Comparison of ENCODE assay signal across 16 mouse cellular contexts in the genomic region with DNA sequence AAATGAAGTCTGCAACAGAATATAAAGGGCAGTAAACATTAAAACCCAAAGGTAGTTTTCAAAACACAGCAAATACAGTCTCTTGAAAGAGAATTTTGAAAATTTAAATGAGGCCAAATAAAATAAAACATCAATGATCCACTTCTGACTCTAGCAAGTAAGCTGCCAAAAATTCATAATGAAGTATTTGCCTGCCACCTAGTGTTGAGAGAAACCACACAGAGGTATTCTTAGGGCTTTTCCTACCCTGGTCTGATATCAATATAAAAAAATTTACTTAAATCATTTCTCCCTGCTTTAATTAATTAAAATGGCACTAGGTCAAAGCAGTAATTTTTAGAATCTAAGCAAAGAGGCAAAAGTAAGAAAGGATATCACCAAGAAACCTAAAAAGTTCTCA. TPM values are rescaled to one million over a fixed set of nuclear protein-coding genes. Genes with fewer than 3 reads are reported as not detected.
DNase-seq lines count a peak whose midpoint lies in the region; ATAC-seq and TF ChIP-seq lines count a peak whose summit lies in the region.
"Had no signal": no experiment of that assay in that cellular context is flagged by ENCODE, and none has a peak within 500 bp of the region (broad histone marks: within the 10 kb centered on the region; RNA-seq: fewer than 3 reads in every experiment).

No protein-coding gene starts in this region.

- H3K9me3 ChIP-seq in limb, embryonic 14.5 days (ENCODE audit: control insufficient read depth, low read length), result no peaks in the 10 kb centered on the region
- no peaks in the 10 kb centered on the region for H3K9me3 ChIP-seq in limb, embryonic 10.5 days (replicated peaks)
- H3K9me3 ChIP-seq in midbrain, embryonic 16.5 days (replicated peaks; ENCODE audit: control insufficient read depth, low read length, poor library complexity, severe bottlenecking), result no peaks in the 10 kb centered on the region
- H3K9me3 ChIP-seq: heart, embryonic 13.5 days; kidney, embryonic 15.5 days had no signal

- H3K36me3 ChIP-seq in limb, embryonic 14.5 days (ENCODE audit: control insufficient read depth, insufficient read depth, low read length), result peaks cover 73% of the 10 kb centered on the region
- peaks cover 90% of the 10 kb centered on the region for H3K36me3 ChIP-seq in limb, embryonic 10.5 days
- H3K36me3 ChIP-seq in midbrain, embryonic 16.5 days (ENCODE audit: control insufficient read depth, insufficient read depth, low read length), result peaks cover 30% of the 10 kb centered on the region

- intact Hi-C loops in gastrocnemius, adult 2 months (cut with DNase I), result loop anchor here (2.0 to 5.0 kb wide), 2 partner anchors 435 to 484 kb away; a partner anchor contains a TSS

- DNase-seq in gastrocnemius, adult 2 months, result no peak
- no peak for DNase-seq in gastrocnemius, adult 18-20 months (ENCODE audit: low spot score)
- peak; percentile 26 for DNase-seq in limb, embryonic 14.5 days (ENCODE audit: low spot score)
- no peak for DNase-seq in limb, embryonic 10.5 days (ENCODE audit: low spot score)
- peak; percentile 54 for DNase-seq in NIH3T3 (ENCODE audit: low read depth)
- DNase-seq in cerebellum, adult 18-20 months, result no peak
- no peak for DNase-seq in kidney, postnatal 10 days
- DNase-seq: adrenal gland, postnatal 14 days; spleen, adult 18-20 months; thymus, postnatal 25 days had no signal

- no peak overlapping the region for H3K4me2 ChIP-seq in limb, embryonic 14.5 days (replicated peaks; ENCODE audit: low read depth, low read length, severe bottlenecking)
- H3K4me2 ChIP-seq in midbrain, embryonic 16.5 days (ENCODE audit: low read length), result no peak overlapping the region
- H3K4me2 ChIP-seq: heart, embryonic 13.5 days; kidney, embryonic 15.5 days had no signal

- no peak overlapping the region for H3K4me3 ChIP-seq in gastrocnemius, adult 2 months
- H3K4me3 ChIP-seq in limb, embryonic 14.5 days (replicated peaks; ENCODE audit: low read length), result no peak overlapping the region
- H3K4me3 ChIP-seq in limb, embryonic 10.5 days, result no peak overlapping the region
- H3K4me3 ChIP-seq in midbrain, embryonic 16.5 days (ENCODE audit: low read depth, low read length), result no peak overlapping the region
- H3K4me3 ChIP-seq: heart, embryonic 13.5 days; kidney, embryonic 15.5 days had no signal

- no peak overlapping the region for H3K9ac ChIP-seq in limb, embryonic 14.5 days (ENCODE audit: low read depth, low read length, severe bottlenecking)
- H3K9ac ChIP-seq in midbrain, embryonic 16.5 days (ENCODE audit: low read depth, low read length), result no peak overlapping the region
- H3K9ac ChIP-seq: heart, embryonic 13.5 days; kidney, embryonic 15.5 days had no signal

- H3K27ac ChIP-seq in gastrocnemius, adult 2 months, result no peak overlapping the region
- no peak overlapping the region for H3K27ac ChIP-seq in limb, embryonic 14.5 days (replicated peaks; ENCODE audit: low read depth, low read length)
- no peak overlapping the region for H3K27ac ChIP-seq in limb, embryonic 10.5 days
- no peak overlapping the region for H3K27ac ChIP-seq in midbrain, embryonic 16.5 days (ENCODE audit: low read length)
- H3K27ac ChIP-seq: heart, embryonic 13.5 days; kidney, embryonic 15.5 days had no signal

- no peaks in the 10 kb centered on the region for H3K27me3 ChIP-seq in limb, embryonic 14.5 days (ENCODE audit: control insufficient read depth, insufficient read depth, low read length)
- no peaks in the 10 kb centered on the region for H3K27me3 ChIP-seq in limb, embryonic 10.5 days (ENCODE audit: low read depth, poor library complexity, severe bottlenecking)
- no peaks in the 10 kb centered on the region for H3K27me3 ChIP-seq in midbrain, embryonic 16.5 days (ENCODE audit: control insufficient read depth, insufficient read depth, low read depth, low read length)
- H3K27me3 ChIP-seq: heart, embryonic 13.5 days; kidney, embryonic 15.5 days had no signal

- TF ChIP-seq CTCF in gastrocnemius, adult 2 months (IDR thresholded peaks at IDR 0.05), result peak; percentile 65

- no peak for TF ChIP-seq POLR2A in limb, embryonic 14.5 days (IDR thresholded peaks at IDR 0.05; ENCODE audit: borderline replicate concordance, extremely low read depth, insufficient read depth, insufficient read length)

- H3K4me1 ChIP-seq in limb, embryonic 14.5 days (ENCODE audit: control insufficient read depth, insufficient read depth, low read length), result no peaks in the 10 kb centered on the region
- no peaks in the 10 kb centered on the region for H3K4me1 ChIP-seq in limb, embryonic 10.5 days
- H3K4me1 ChIP-seq in midbrain, embryonic 16.5 days (ENCODE audit: control insufficient read depth, insufficient read depth, low read length), result no peaks in the 10 kb centered on the region
- H3K4me1 ChIP-seq: heart, embryonic 13.5 days; kidney, embryonic 15.5 days had no signal

- no peak for ATAC-seq in limb, embryonic 14.5 days (ENCODE audit: low FRiP score, low read depth)
- 0 out of 2 replicates have a peak, but pooled peaks have one; percentile 68 for ATAC-seq in midbrain, embryonic 16.5 days

RNA-seq across cellular contexts. Expression of a gene that starts 11.5 kb away (rescaled TPM):
- 10 to 100 TPM; 28.2 to 31.2 TPM for total RNA-seq in gastrocnemius, adult 2 months (2021)
- total RNA-seq in gastrocnemius, adult 18-20 months (2021), result 10 to 100 TPM; 23.0 to 28.6 TPM
- 57.0 and 57.5 TPM in 2 replicates for polyA plus RNA-seq in limb, embryonic 14.5 days (2012; rRNA removed)
- polyA plus RNA-seq in limb, embryonic 14.5 days (2014; fragmentation: Nextera tagmentation; extraction: Ambion mirVana), result 42.5 and 49.4 TPM in 2 replicates
- 58.0 and 66.0 TPM in 2 replicates for polyA plus RNA-seq in limb, embryonic 10.5 days (2016; fragmentation: Nextera tagmentation; extraction: Ambion mirVana)
- polyA plus RNA-seq in midbrain, embryonic 16.5 days (2015; fragmentation: Nextera tagmentation; extraction: Ambion mirVana), result 70.8 and 76.9 TPM in 2 replicates

RNA-seq across cellular contexts. Expression of a gene that starts 35.9 kb away (rescaled TPM):
- not detected for total RNA-seq in gastrocnemius, adult 2 months (2021)
- under 1 TPM in 1 of 2 experiments, not detected in 1; 0.53 TPM for total RNA-seq in gastrocnemius, adult 18-20 months (2021)
- not detected in 2 replicates for polyA plus RNA-seq in limb, embryonic 14.5 days (2012; rRNA removed)
- polyA plus RNA-seq in limb, embryonic 14.5 days (2014; fragmentation: Nextera tagmentation; extraction: Ambion mirVana), result not detected in 2 replicates
- polyA plus RNA-seq in limb, embryonic 10.5 days (2016; fragmentation: Nextera tagmentation; extraction: Ambion mirVana), result not detected in 2 replicates
- not detected in 2 replicates for polyA plus RNA-seq in midbrain, embryonic 16.5 days (2015; fragmentation: Nextera tagmentation; extraction: Ambion mirVana)
- total RNA-seq: adrenal gland, postnatal 14 days; left cerebral cortex, postnatal 25 days; neutrophil, adult 5-6 weeks had no signal
- polyA plus RNA-seq: cortical plate, adult 2 months; heart, embryonic 13.5 days; kidney, embryonic 15.5 days had no signal

Comparison
In these comparisons a context has a peak if more than half of its experiments do, and no peak if none do; other contexts are left out.
1. DNase-seq: peak in limb, embryonic 14.5 days (single experiment) and NIH3T3 (single experiment); none in gastrocnemius, adult 2 months (single experiment), gastrocnemius, adult 18-20 months (single experiment), limb, embryonic 10.5 days (single experiment), cerebellum, adult 18-20 months (0 of 2) and kidney, postnatal 10 days (single experiment).